ENCODE assay signal across 10 mouse cellular contexts in the genomic region with DNA sequence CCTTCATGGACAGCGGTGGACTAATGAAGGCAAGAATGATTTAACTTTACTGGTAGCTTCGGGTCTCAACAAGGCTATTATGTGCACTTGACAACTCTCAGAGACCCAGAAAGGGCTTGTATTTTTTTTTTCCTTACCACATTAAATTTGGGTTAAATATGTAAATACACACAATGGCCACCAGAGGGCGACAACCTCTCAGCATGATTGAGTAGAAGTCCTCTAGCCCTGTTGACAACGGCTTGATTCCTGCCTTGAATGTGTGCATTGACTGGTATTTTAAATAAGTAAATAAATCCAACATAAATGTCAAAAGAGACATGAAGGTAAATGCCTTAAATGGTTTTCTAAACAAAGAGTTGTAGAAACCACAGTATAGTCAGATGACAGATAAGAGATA. TPM values are rescaled to one million over a fixed set of nuclear protein-coding genes. Genes with fewer than 3 reads are reported as not detected.
DNase-seq lines count a peak whose midpoint lies in the region; ATAC-seq and TF ChIP-seq lines count a peak whose summit lies in the region.
"Had no signal": no experiment of that assay in that cellular context is flagged by ENCODE, and none has a peak within 500 bp of the region (broad histone marks: within the 10 kb centered on the region; RNA-seq: fewer than 3 reads in every experiment).

No protein-coding gene starts in this region.

- no peaks in the 10 kb centered on the region for H3K36me3 ChIP-seq in thymus, adult 2 months (ENCODE audit: control insufficient read depth, insufficient read depth, low read length)
- no peaks in the 10 kb centered on the region for H3K36me3 ChIP-seq in hindbrain, postnatal 0 days (ENCODE audit: insufficient read depth, low read length)
- H3K36me3 ChIP-seq: embryonic facial prominence, embryonic 13.5 days; limb, embryonic 12.5 days had no signal

- no peak for TF ChIP-seq CTCF in thymus, adult 2 months (IDR thresholded peaks at IDR 0.05; ENCODE audit: borderline replicate concordance, control insufficient read depth, extremely low read depth, insufficient read depth, low read length, poor library complexity)
- peak; percentile 90 for TF ChIP-seq CTCF in hindbrain, postnatal 0 days (IDR thresholded peaks at IDR 0.05; ENCODE audit: low read depth)

- no peak for ATAC-seq in hindbrain, postnatal 0 days

- 8% methylated on average over 4 of the region's 4 CpGs for WGBS in thymus, adult 2 months
- 4% methylated on average over 4 of the region's 4 CpGs for WGBS in hindbrain, postnatal 0 days

- H3K4me3 ChIP-seq in thymus, adult 2 months (ENCODE audit: control insufficient read depth, insufficient read depth, low read length), result no peak overlapping the region
- no peak overlapping the region for H3K4me3 ChIP-seq in hindbrain, postnatal 0 days (ENCODE audit: low read length)
- H3K4me3 ChIP-seq: embryonic facial prominence, embryonic 13.5 days; limb, embryonic 12.5 days had no signal

- no peak overlapping the region for H3K4me2 ChIP-seq in hindbrain, postnatal 0 days (ENCODE audit: low read depth, low read length)
- H3K4me2 ChIP-seq: embryonic facial prominence, embryonic 13.5 days; limb, embryonic 12.5 days had no signal

- no peaks in the 10 kb centered on the region for H3K9me3 ChIP-seq in hindbrain, postnatal 0 days (ENCODE audit: low read length)
- H3K9me3 ChIP-seq: embryonic facial prominence, embryonic 13.5 days; limb, embryonic 12.5 days had no signal

- H3K4me1 ChIP-seq in thymus, adult 2 months (replicated peaks; ENCODE audit: control insufficient read depth, insufficient read depth, low read length), result no peaks in the 10 kb centered on the region
- no peaks in the 10 kb centered on the region for H3K4me1 ChIP-seq in hindbrain, postnatal 0 days (ENCODE audit: insufficient read depth, low read length)
- H3K4me1 ChIP-seq: limb, embryonic 12.5 days had no signal

- H3K9ac ChIP-seq in hindbrain, postnatal 0 days (replicated peaks; ENCODE audit: low read length), result no peak overlapping the region
- H3K9ac ChIP-seq: embryonic facial prominence, embryonic 13.5 days; limb, embryonic 12.5 days had no signal

- TF ChIP-seq POLR2A in thymus, adult 2 months (IDR thresholded peaks at IDR 0.05; ENCODE audit: control insufficient read depth, extremely low read depth, insufficient read depth, low read length, poor library complexity), result no peak

- H3K27me3 ChIP-seq in thymus, adult 2 months (ENCODE audit: control insufficient read depth, insufficient read depth, low read length), result no peaks in the 10 kb centered on the region
- no peaks in the 10 kb centered on the region for H3K27me3 ChIP-seq in hindbrain, postnatal 0 days (ENCODE audit: insufficient read depth, low read length)
- H3K27me3 ChIP-seq: limb, embryonic 12.5 days had no signal

- peak; percentile 35 for DNase-seq in heart, adult 8-10 months (ENCODE audit: low spot score)
- DNase-seq in heart, postnatal 25 days (ENCODE audit: low spot score), result no peak
- peak; percentile 35 for DNase-seq in thymus, adult 2 months
- no peak for DNase-seq in thymus, adult 18-20 months
- peak; percentile 55 for DNase-seq in cerebellum, adult 8-10 months
- peak; percentile 86 for DNase-seq in hindbrain, postnatal 0 days (ENCODE audit: low spot score)
- DNase-seq in lung, postnatal 25 days (ENCODE audit: low spot score), result peak; percentile 26
- peak; percentile 72 for DNase-seq in thymus, postnatal 4 days

- H3K27ac ChIP-seq in thymus, adult 2 months (ENCODE audit: control insufficient read depth, insufficient read depth, low read length), result no peak overlapping the region
- no peak overlapping the region for H3K27ac ChIP-seq in hindbrain, postnatal 0 days
- H3K27ac ChIP-seq: embryonic facial prominence, embryonic 13.5 days; limb, embryonic 12.5 days had no signal

- intact Hi-C loops in heart, postnatal 25 days (cut with DNase I), result loop anchor here (1.0 to 5.0 kb wide), 4 partner anchors 177 to 586 kb away; no protein-coding TSS in a partner anchor

RNA-seq across cellular contexts. Expression of a gene that starts 39.5 kb away (rescaled TPM):
- 1 to 10 TPM; 3.2 to 3.6 (median 3.4) TPM for total RNA-seq in heart, adult 8-10 months (2022)
- total RNA-seq in heart, postnatal 25 days (2021), result 1 to 10 TPM; 4.7 to 5.5 TPM
- 2.3 and 2.5 TPM in 2 replicates for polyA plus RNA-seq in thymus, adult 2 months (2012; rRNA removed)
- total RNA-seq in hindbrain, postnatal 0 days (2014; rRNA removed), result 73.8 and 83.7 TPM in 2 replicates
- polyA plus RNA-seq in hindbrain, postnatal 0 days (2015; fragmentation: Nextera tagmentation; extraction: Ambion mirVana), result 35.9 and 39.6 TPM in 2 replicates

Comparison
In these comparisons a context has a peak if more than half of its experiments do, and no peak if none do; other contexts are left out.
1. DNase-seq: peak in heart, adult 8-10 months (single experiment), thymus, adult 2 months (single experiment), cerebellum, adult 8-10 months (single experiment), hindbrain, postnatal 0 days (single experiment), lung, postnatal 25 days (single experiment) and thymus, postnatal 4 days (single experiment); none in heart, postnatal 25 days (single experiment) and thymus, adult 18-20 months (0 of 2).
2. RNA of a gene that starts 39.5 kb away (total RNA-seq): 73.8 to 83.7 TPM in hindbrain, postnatal 0 days; 4.7 to 5.5 TPM in heart, postnatal 25 days and 3.2 to 3.6 TPM in heart, adult 8-10 months; every median in the first group is over 10 times any median in the second.